Mouse (Mus musculus) small intestine, adult 2 months (tissue): Measurements from ENCODE around the gene Hcn3.

Experiments
- CTCF ChIP-seq: fragments of 200-500 bp; IDR thresholded peaks from 2 replicates; pipeline ENCODE4 v1.5.1; 2012; ENCODE audit warnings: low read depth, mild to moderate bottlenecking, control low read depth, inconsistent platforms, low read length, moderate library complexity, mixed read lengths; ENCODE audit not compliant: insufficient replicate concordance, insufficient read length; ENCODE audit errors: extremely low read depth
- POLR2A ChIP-seq: fragments of 200-500 bp; IDR thresholded peaks from 2 replicates; pipeline ENCODE4 v1.6.1; 2012; ENCODE audit warnings: low read depth, mild to moderate bottlenecking, control low read depth, inconsistent platforms, low read length, moderate library complexity

- TF ChIP-seq CTCF (0 out of 2 replicates have a peak, but pooled peaks have one; percentile 19), POLR2A (peak; percentile 99)
Measured at GRCm38 (mm10) chr3:89136365-89136764, 23.6 kb downstream of the Hcn3 start.
